Mouse (Mus musculus): Measurements from ENCODE around the gene Ntng2. TPM values are rescaled to one million over a fixed set of nuclear protein-coding genes. Genes with fewer than 3 reads are reported as not detected.

The Ntng2 gene
- polyA plus RNA-seq, 1 experiment from 2014 or later: 2.4 TPM

DNA sequence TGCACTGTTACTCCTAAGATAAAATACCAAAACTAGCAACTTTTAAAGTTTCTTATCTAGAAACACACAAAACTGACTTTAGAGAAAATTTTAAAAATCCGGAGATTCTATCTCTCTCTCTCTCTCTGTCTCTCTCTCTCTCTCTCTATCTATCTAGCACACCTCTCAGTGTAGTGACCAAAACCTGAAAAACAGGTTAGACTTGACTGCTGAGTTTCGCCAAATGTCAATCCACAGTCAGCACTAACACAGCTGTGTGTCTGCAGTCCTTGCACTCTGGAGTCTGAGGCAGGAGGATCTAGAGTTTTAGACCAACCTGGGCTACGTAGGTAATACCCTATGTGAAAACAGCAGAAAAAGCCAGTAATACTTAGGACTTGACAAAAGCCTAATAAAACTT, 77.9 kb downstream of the Ntng2 start:
- Histone ChIP-seq H3K4me3 (no peak overlapping the region), H3K4me1 (no peaks in the 10 kb centered on the region), H3K27me3 (replicated peaks) (no peaks in the 10 kb centered on the region), H3K9ac (no peak overlapping the region), H3K36me3 (peaks cover 82% of the 10 kb centered on the region), H3K27ac (no peak overlapping the region), H3K9me3 (no peaks in the 10 kb centered on the region), H3K4me2 (replicated peaks) (no peak overlapping the region)
- ATAC-seq (ENCODE audit: low FRiP score, low read depth): no peak
- 94% methylated on average over 3 of the region's 3 CpGs for WGBS

GRCm38 (mm10) chr2:29168067-29168466, 84.7 kb downstream of the Ntng2 start:
- H3K36me3 ChIP-seq: peaks cover 70% of the 10 kb centered on the region

GRCm38 (mm10) chr2:29151941-29152340, 100.9 kb downstream of the Ntng2 start:
- Histone ChIP-seq H3K27ac (no peak overlapping the region), H3K9me3 (no peaks in the 10 kb centered on the region), H3K4me3 (no peak overlapping the region), H3K4me1 (no peaks in the 10 kb centered on the region), H3K4me2 (replicated peaks) (no peak overlapping the region), H3K9ac (no peak overlapping the region), H3K27me3 (replicated peaks) (no peaks in the 10 kb centered on the region), H3K36me3 (peaks cover 73% of the 10 kb centered on the region)
- WGBS: 58% methylated on average over 2 of the region's 2 CpGs
- ATAC-seq (ENCODE audit: low FRiP score, low read depth): no peak

More at GRCm38 (mm10) chr2:29168067-29168466, 84.7 kb downstream of the Ntng2 start:
- Histone ChIP-seq H3K4me1 (no peaks in the 10 kb centered on the region), H3K27me3 (replicated peaks) (no peaks in the 10 kb centered on the region), H3K4me3 (no peak overlapping the region), H3K9ac (no peak overlapping the region), H3K27ac (no peak overlapping the region), H3K4me2 (replicated peaks) (no peak overlapping the region), H3K9me3 (no peaks in the 10 kb centered on the region)
- 95% methylated on average over 5 of the region's 5 CpGs for WGBS
- ATAC-seq (ENCODE audit: low FRiP score, low read depth): no peak

Other genes starting within 250 kb of the Ntng2 start
- 0.22 and 0.28 TPM in 2 replicates for gene Cfap77, start 197.9 kb downstream of the Ntng2 start, polyA plus RNA-seq (2016; fragmentation: Nextera tagmentation; extraction: Ambion mirVana)
- 10.3 and 13.5 TPM in 2 replicates for gene Ttf1, start 192.7 kb downstream of the Ntng2 start, polyA plus RNA-seq (2016; fragmentation: Nextera tagmentation; extraction: Ambion mirVana)
- 15.7 and 19.1 TPM in 2 replicates for gene Setx, start 128.8 kb downstream of the Ntng2 start, polyA plus RNA-seq (2016; fragmentation: Nextera tagmentation; extraction: Ambion mirVana)
- 75.2 and 76.3 TPM in 2 replicates for gene Med27, start 93.8 kb upstream of the Ntng2 start, polyA plus RNA-seq (2016; fragmentation: Nextera tagmentation; extraction: Ambion mirVana)

All from neural tube, embryonic 12.5 days (tissue).